Mouse (Mus musculus): Measurements from ENCODE around the gene Sh3pxd2a. TPM values are rescaled to one million over a fixed set of nuclear protein-coding genes. Genes with fewer than 3 reads are reported as not detected.

Sh3pxd2a gene
- polyA plus RNA-seq, 1 experiment from 2014 or later = 6.4 TPM

- WGBS = 59% methylated on average over 7 of the region's 7 CpGs
- no peak for ATAC-seq (replicated peaks; ENCODE audit: low FRiP score)
Observed at GRCm38 (mm10) chr19:47453352-47453751, 10.8 kb downstream of the Sh3pxd2a start.

GRCm38 (mm10) chr19:47452682-47453081 lies 11.5 kb downstream of the Sh3pxd2a start:
- Histone ChIP-seq H3K4me2 (no peak overlapping the region), H3K9ac (no peak overlapping the region), H3K9me3 (replicated peaks) (no peaks in the 10 kb centered on the region), H3K27me3 (no peaks in the 10 kb centered on the region), H3K27ac (peak overlapping the region; percentile 59; the same call in 1 of the 2 replicates), H3K36me3 (no peaks in the 10 kb centered on the region), H3K4me1 (peaks cover 77% of the 10 kb centered on the region), H3K4me3 (replicated peaks) (no peak overlapping the region)
- 76% methylated on average over 10 of the region's 10 CpGs for WGBS
- ATAC-seq (replicated peaks; ENCODE audit: low FRiP score) = no peak

More at GRCm38 (mm10) chr19:47453352-47453751, 10.8 kb downstream of the Sh3pxd2a start:
- no peak overlapping the region for H3K4me2 ChIP-seq
- no peak overlapping the region for H3K9ac ChIP-seq
- H3K27ac ChIP-seq = 0 out of 2 replicates have a peak overlapping the region, but pooled peaks have one; percentile 1
- H3K27me3 ChIP-seq = no peaks in the 10 kb centered on the region
- no peaks in the 10 kb centered on the region for H3K9me3 ChIP-seq (replicated peaks)
- H3K4me1 ChIP-seq = peaks cover 77% of the 10 kb centered on the region
- no peaks in the 10 kb centered on the region for H3K36me3 ChIP-seq
- H3K4me3 ChIP-seq (replicated peaks) = no peak overlapping the region

GRCm38 (mm10) chr19:47452211-47452610 lies 12.0 kb downstream of the Sh3pxd2a start:
- Histone ChIP-seq H3K27ac (no peak overlapping the region), H3K36me3 (no peaks in the 10 kb centered on the region), H3K9ac (no peak overlapping the region), H3K27me3 (no peaks in the 10 kb centered on the region), H3K4me1 (peaks cover 77% of the 10 kb centered on the region), H3K4me2 (no peak overlapping the region), H3K9me3 (replicated peaks) (no peaks in the 10 kb centered on the region), H3K4me3 (replicated peaks) (no peak overlapping the region)
- 63% methylated on average over 7 of the region's 7 CpGs for WGBS
- ATAC-seq (replicated peaks; ENCODE audit: low FRiP score) = no peak

- Histone ChIP-seq H3K27me3 (no peaks in the 10 kb centered on the region), H3K9ac (no peak overlapping the region), H3K4me1 (peaks cover 79% of the 10 kb centered on the region), H3K4me2 (peak overlapping the region; percentile 20), H3K9me3 (replicated peaks) (no peaks in the 10 kb centered on the region), H3K36me3 (no peaks in the 10 kb centered on the region), H3K4me3 (replicated peaks) (no peak overlapping the region), H3K27ac (peak overlapping the region; percentile 78)
- ATAC-seq (replicated peaks; ENCODE audit: low FRiP score) = peak; percentile 59
- WGBS = 60% methylated on average over 10 of the region's 10 CpGs
Observed at GRCm38 (mm10) chr19:47451476-47452113, 12.6 kb downstream of the Sh3pxd2a start.

GRCm38 (mm10) chr19:47450261-47451137 lies 13.7 kb downstream of the Sh3pxd2a start:
- ATAC-seq (replicated peaks; ENCODE audit: low FRiP score) = no peak; the same call in 1 of the 2 replicates
- no peak overlapping the region for H3K4me2 ChIP-seq
- H3K9me3 ChIP-seq (replicated peaks) = no peaks in the 10 kb centered on the region
- peak overlapping the region; percentile 78 for H3K27ac ChIP-seq
- H3K4me3 ChIP-seq (replicated peaks) = no peak overlapping the region
- H3K27me3 ChIP-seq = no peaks in the 10 kb centered on the region
- 38% methylated on average over 8 of the region's 8 CpGs for WGBS
- H3K9ac ChIP-seq = no peak overlapping the region
- no peaks in the 10 kb centered on the region for H3K36me3 ChIP-seq
- peaks cover 84% of the 10 kb centered on the region for H3K4me1 ChIP-seq

GRCm38 (mm10) chr19:47449513-47450227 lies 14.5 kb downstream of the Sh3pxd2a start:
- no peak overlapping the region for H3K4me2 ChIP-seq
- no peak overlapping the region for H3K9ac ChIP-seq
- no peak overlapping the region for H3K27ac ChIP-seq
- 61% methylated on average over 4 of the region's 4 CpGs for WGBS
- no peaks in the 10 kb centered on the region for H3K27me3 ChIP-seq
- H3K4me3 ChIP-seq (replicated peaks) = no peak overlapping the region
- H3K9me3 ChIP-seq (replicated peaks) = no peaks in the 10 kb centered on the region
- no peak for ATAC-seq (replicated peaks; ENCODE audit: low FRiP score)
- H3K36me3 ChIP-seq = no peaks in the 10 kb centered on the region
- peaks cover 90% of the 10 kb centered on the region for H3K4me1 ChIP-seq

GRCm38 (mm10) chr19:47448618-47449151 lies 15.5 kb downstream of the Sh3pxd2a start:
- 75% methylated on average over 14 of the region's 14 CpGs for WGBS
- peaks cover 90% of the 10 kb centered on the region for H3K4me1 ChIP-seq
- peak overlapping the region; percentile 45; the same call in 1 of the 2 replicates for H3K27ac ChIP-seq
- no peak overlapping the region for H3K4me3 ChIP-seq (replicated peaks)
- no peak overlapping the region for H3K4me2 ChIP-seq
- no peaks in the 10 kb centered on the region for H3K9me3 ChIP-seq (replicated peaks)
- no peaks in the 10 kb centered on the region for H3K36me3 ChIP-seq
- ATAC-seq (replicated peaks; ENCODE audit: low FRiP score) = no peak
- no peak overlapping the region for H3K9ac ChIP-seq
- no peaks in the 10 kb centered on the region for H3K27me3 ChIP-seq

GRCm38 (mm10) chr19:47446841-47447365 lies 17.3 kb downstream of the Sh3pxd2a start:
- Histone ChIP-seq H3K27ac (peak overlapping the region; percentile 45; the same call in 1 of the 2 replicates), H3K9ac (no peak overlapping the region), H3K4me2 (no peak overlapping the region; the same call in 1 of the 2 replicates), H3K4me1 (peaks cover 94% of the 10 kb centered on the region), H3K36me3 (no peaks in the 10 kb centered on the region), H3K9me3 (replicated peaks) (no peaks in the 10 kb centered on the region), H3K4me3 (replicated peaks) (no peak overlapping the region), H3K27me3 (no peaks in the 10 kb centered on the region)
- no peak for ATAC-seq (replicated peaks; ENCODE audit: low FRiP score)
- WGBS = 43% methylated on average over 9 of the region's 9 CpGs

- H3K27ac ChIP-seq = no peak overlapping the region
- no peaks in the 10 kb centered on the region for H3K9me3 ChIP-seq (replicated peaks)
- peaks cover 94% of the 10 kb centered on the region for H3K4me1 ChIP-seq
- no peaks in the 10 kb centered on the region for H3K27me3 ChIP-seq
- no peak overlapping the region for H3K9ac ChIP-seq
- WGBS = 65% methylated on average over 9 of the region's 9 CpGs
- H3K36me3 ChIP-seq = no peaks in the 10 kb centered on the region
- ATAC-seq (replicated peaks; ENCODE audit: low FRiP score) = no peak
- H3K4me3 ChIP-seq (replicated peaks) = no peak overlapping the region
- H3K4me2 ChIP-seq = no peak overlapping the region
Observed at GRCm38 (mm10) chr19:47446130-47446529, 18.1 kb downstream of the Sh3pxd2a start.

GRCm38 (mm10) chr19:47445726-47446125 lies 18.5 kb downstream of the Sh3pxd2a start:
- Histone ChIP-seq H3K27me3 (no peaks in the 10 kb centered on the region), H3K9me3 (replicated peaks) (no peaks in the 10 kb centered on the region), H3K36me3 (no peaks in the 10 kb centered on the region), H3K4me2 (no peak overlapping the region), H3K4me3 (replicated peaks) (no peak overlapping the region), H3K9ac (no peak overlapping the region), H3K27ac (no peak overlapping the region), H3K4me1 (peaks cover 94% of the 10 kb centered on the region)
- 76% methylated on average over 6 of the region's 6 CpGs for WGBS
- no peak for ATAC-seq (replicated peaks; ENCODE audit: low FRiP score)

- no peaks in the 10 kb centered on the region for H3K36me3 ChIP-seq
- no peak overlapping the region for H3K9ac ChIP-seq
- no peak for ATAC-seq (replicated peaks; ENCODE audit: low FRiP score)
- H3K27ac ChIP-seq = no peak overlapping the region; the same call in 1 of the 2 replicates
- no peak overlapping the region for H3K4me3 ChIP-seq (replicated peaks)
- H3K9me3 ChIP-seq (replicated peaks) = no peaks in the 10 kb centered on the region
- H3K4me1 ChIP-seq = peaks cover 89% of the 10 kb centered on the region
- peak overlapping the region; percentile 26 for H3K4me2 ChIP-seq
- H3K27me3 ChIP-seq = no peaks in the 10 kb centered on the region
- 12% methylated on average over 12 of the region's 12 CpGs for WGBS
Observed at GRCm38 (mm10) chr19:47444488-47444887, 19.7 kb downstream of the Sh3pxd2a start.

All from kidney, embryonic 15.5 days (tissue).